Mouse (Mus musculus): Measurements from ENCODE around the gene Grin2c.

Gene Grin2c

GRCm38 (mm10) chr11:115283486-115283765 lies 16.4 kb upstream of the Grin2c start:
- DNase-seq = no peak

GRCm38 (mm10) chr11:115282723-115283485 lies 15.9 kb upstream of the Grin2c start:
- no peak for DNase-seq

- DNase-seq = no peak
Measured at GRCm38 (mm10) chr11:115282295-115282694, 15.3 kb upstream of the Grin2c start.

- DNase-seq = no peak
Measured at GRCm38 (mm10) chr11:115279726-115280125, 12.7 kb upstream of the Grin2c start.

- no peak for DNase-seq
Measured at GRCm38 (mm10) chr11:115278176-115278575, 11.1 kb upstream of the Grin2c start.

GRCm38 (mm10) chr11:115277604-115277975 lies 10.5 kb upstream of the Grin2c start:
- DNase-seq = no peak

GRCm38 (mm10) chr11:115276780-115277603 lies 9.9 kb upstream of the Grin2c start, which contains the start of gene Fdxr:
TSS of gene Fdxr (minus strand) at chr11:115277050.
- peak; percentile 95 for DNase-seq

- no peak for DNase-seq
Measured at GRCm38 (mm10) chr11:115275954-115276353, 8.9 kb upstream of the Grin2c start.

GRCm38 (mm10) chr11:115275509-115275908 lies 8.5 kb upstream of the Grin2c start:
- DNase-seq = no peak

GRCm38 (mm10) chr11:115274771-115275170 lies 7.7 kb upstream of the Grin2c start:
- DNase-seq = no peak

GRCm38 (mm10) chr11:115274178-115274577 lies 7.1 kb upstream of the Grin2c start:
- DNase-seq = no peak

- DNase-seq = no peak
Measured at GRCm38 (mm10) chr11:115273735-115274134, 6.7 kb upstream of the Grin2c start.

GRCm38 (mm10) chr11:115272894-115273498 lies 6.0 kb upstream of the Grin2c start:
- DNase-seq = no peak

- no peak for DNase-seq
Measured at GRCm38 (mm10) chr11:115271481-115271880, 4.4 kb upstream of the Grin2c start.

GRCm38 (mm10) chr11:115271052-115271451 lies 4.0 kb upstream of the Grin2c start:
- DNase-seq = no peak

GRCm38 (mm10) chr11:115270148-115270861 lies 3.3 kb upstream of the Grin2c start:
- peak; percentile 94 for DNase-seq

GRCm38 (mm10) chr11:115269330-115270066 lies 2.5 kb upstream of the Grin2c start:
- DNase-seq = peak; percentile 49

GRCm38 (mm10) chr11:115267958-115268357 lies 915 bp upstream of the Grin2c start:
- DNase-seq = peak; percentile 47

- peak; percentile 81 for DNase-seq
Measured at GRCm38 (mm10) chr11:115266400-115266778, 654 bp downstream of the Grin2c start.

- DNase-seq = peak; percentile 81
Measured at GRCm38 (mm10) chr11:115265771-115266399, 1.2 kb downstream of the Grin2c start.

- DNase-seq = no peak
Measured at GRCm38 (mm10) chr11:115264862-115265668, 2.0 kb downstream of the Grin2c start.
